Mouse (Mus musculus) heart, adult 2 months (tissue): ENCODE measurements around the gene Itgb7. TPM values are rescaled to one million over a fixed set of nuclear protein-coding genes. Genes with fewer than 3 reads are reported as not detected.

Experiments
- DNase-seq, 2 experiments: peaks; one replicate each; pipeline ENCODE4 v3.0.0; 2021
- H3K27ac ChIP-seq: fragments of 200-600 bp; 2 replicates; pipeline ENCODE4 v1.8.1; 2022
- H3K27me3 ChIP-seq: fragments of 200-500 bp; 2 replicates; pipeline ENCODE4 v1.6.1; 2012; ENCODE audit warnings: mild to moderate bottlenecking, low read length, inconsistent platforms, mixed read lengths; ENCODE audit not compliant: control insufficient read depth, insufficient read depth
- H3K36me3 ChIP-seq: fragments of 200-500 bp; 2 replicates; pipeline ENCODE4 v1.6.1; 2012; ENCODE audit warnings: low read length, inconsistent platforms; ENCODE audit not compliant: control insufficient read depth, insufficient read depth
- H3K4me1 ChIP-seq: fragments of 200-500 bp; 2 replicates; pipeline ENCODE4 v1.6.1; 2011; ENCODE audit warnings: low read length; ENCODE audit not compliant: control insufficient read depth, insufficient read depth
- H3K4me3 ChIP-seq: fragments of 200-600 bp; 2 replicates; pipeline ENCODE4 v1.8.1; 2022
- H3K79me2 ChIP-seq: fragments of 200-500 bp; replicated peaks from 2 replicates; pipeline ENCODE4 v1.6.1; 2012; ENCODE audit warnings: mild to moderate bottlenecking, inconsistent platforms, low read length, moderate library complexity, mixed read lengths; ENCODE audit not compliant: control insufficient read depth, insufficient read depth
- H3K9ac ChIP-seq: fragments of 200-500 bp; 2 replicates; pipeline ENCODE4 v1.6.1; 2012; ENCODE audit warnings: low read depth, mild to moderate bottlenecking, control low read depth, inconsistent platforms, low read length, mixed read lengths
- CTCF ChIP-seq: fragments of 200-600 bp; IDR thresholded peaks from 2 replicates; pipeline ENCODE4 v1.8.1; 2022; ENCODE audit warnings: antibody characterized with exemption, mild to moderate bottlenecking, moderate library complexity
- EP300 ChIP-seq: fragments of 200-500 bp; IDR thresholded peaks from 2 replicates; pipeline ENCODE4 v1.6.1; 2011; ENCODE audit warnings: low read depth, low read length, control low read depth; ENCODE audit not compliant: insufficient read depth
- POLR2A ChIP-seq: fragments of 200-500 bp; IDR thresholded peaks from 2 replicates; pipeline ENCODE4 v1.6.1; 2011; ENCODE audit warnings: mild to moderate bottlenecking, low read depth, low read length, control low read depth; ENCODE audit not compliant: insufficient read depth
- WGBS: fragments of 180-500 bp; shearing (Covaris S2); methylation state at CpG from one replicate; pipeline ENCODE4 v1.1.7; 2018; 5-methylcytosine and 5-hydroxymethylcytosine counted together
- intact Hi-C: fragments of 180-260 bp; cut with DNase I; formaldehyde crosslinking; loops from one replicate; pipeline ENCODE4 v1.15.1; 2025
- polyA plus RNA-seq: library from polyadenylated mRNA; depleted of rRNA; stranded (reverse); fragments of >200 nt; gene quantifications from 2 replicates; pipeline ENCODE4 v1.2.3, GENCODE M21; 2012
- total RNA-seq, 2 experiments: library from RNA; stranded (reverse); gene quantifications; 2 replicates each; pipeline ENCODE4 v1.2.3; 2021

Gene Itgb7
- total and polyA plus RNA-seq, 3 experiments = 1.5 to 4.6 (median 2.0) TPM

DNA sequence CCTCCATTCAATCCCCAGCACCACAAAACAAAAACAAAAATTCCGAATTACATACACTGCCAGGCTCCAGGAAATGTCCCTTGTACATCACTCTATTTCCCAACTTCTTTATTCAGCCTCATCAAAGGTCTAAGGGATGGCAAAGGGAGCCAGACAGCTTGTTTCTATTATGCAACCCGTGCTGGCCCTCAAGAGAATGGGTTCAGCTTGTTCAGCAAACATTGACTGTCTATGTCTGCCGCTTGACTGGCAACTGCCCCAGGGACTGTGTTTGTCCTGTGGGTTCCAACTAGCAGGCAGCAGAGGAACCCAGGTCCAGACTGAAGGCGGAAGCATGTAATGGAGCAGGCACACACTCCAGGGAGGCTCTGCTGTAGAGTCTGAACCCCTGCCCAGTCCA is 32.9 kb downstream of the Itgb7 start:
- no peak for TF ChIP-seq POLR2A
- no peak for TF ChIP-seq CTCF
- TF ChIP-seq EP300 = no peak
- DNase-seq = no peak
- WGBS = 80% methylated on average over 4 of the region's 4 CpGs

DNA sequence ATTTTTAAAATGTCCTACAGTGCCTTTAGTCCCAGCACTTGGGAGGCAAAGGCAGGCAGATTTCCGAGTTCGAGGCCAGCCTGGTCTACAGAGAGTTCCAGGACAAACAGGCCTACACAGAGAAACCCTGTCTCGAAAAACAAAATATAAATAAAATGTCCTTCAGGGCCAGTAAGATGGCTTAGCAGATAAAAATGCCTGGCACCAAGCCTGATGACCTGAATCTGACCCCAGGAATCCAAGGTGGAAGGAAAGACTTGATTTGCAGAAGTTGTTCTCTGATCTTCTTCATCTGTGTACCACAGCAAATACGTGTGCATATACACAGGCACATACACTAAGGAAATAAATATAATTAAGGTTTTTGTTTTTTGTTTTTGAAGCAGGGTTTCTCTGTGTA is 36.4 kb downstream of the Itgb7 start:
- Histone ChIP-seq H3K27ac (no peak overlapping the region), H3K36me3 (no peaks in the 10 kb centered on the region), H3K79me2 (no peaks in the 10 kb centered on the region), H3K4me3 (no peak overlapping the region), H3K9ac (no peak overlapping the region), H3K27me3 (no peaks in the 10 kb centered on the region), H3K4me1 (no peaks in the 10 kb centered on the region; the same call in 1 of the 2 replicates)
- 49% methylated on average over 4 of the region's 4 CpGs for WGBS
- no peak for DNase-seq
- TF ChIP-seq EP300 (no peak), CTCF (no peak), POLR2A (no peak)
- intact Hi-C loops = no loop called here

More for the DNA sequence above, 32.9 kb downstream of the Itgb7 start:
- no peaks in the 10 kb centered on the region for H3K27me3 ChIP-seq
- no peaks in the 10 kb centered on the region for H3K4me1 ChIP-seq
- H3K27ac ChIP-seq = no peak overlapping the region
- H3K79me2 ChIP-seq = no peaks in the 10 kb centered on the region
- no peak overlapping the region for H3K4me3 ChIP-seq
- no peak overlapping the region for H3K9ac ChIP-seq
- H3K36me3 ChIP-seq = peaks cover 2% of the 10 kb centered on the region
- intact Hi-C loops = no loop called here

- no peaks in the 10 kb centered on the region for H3K79me2 ChIP-seq
- DNase-seq = no peak
- no peak overlapping the region for H3K9ac ChIP-seq
- H3K4me1 ChIP-seq = no peaks in the 10 kb centered on the region; the same call in 1 of the 2 replicates
- H3K4me3 ChIP-seq = no peak overlapping the region
- H3K27ac ChIP-seq = no peak overlapping the region
- intact Hi-C loops = no loop called here
- TF ChIP-seq EP300 (no peak), POLR2A (no peak), CTCF (no peak)
- H3K36me3 ChIP-seq = no peaks in the 10 kb centered on the region
- WGBS = 79% methylated on average over 4 of the region's 4 CpGs
- no peaks in the 10 kb centered on the region for H3K27me3 ChIP-seq
These were observed 37.3 kb downstream of the Itgb7 start for GRCm38 (mm10) chr15:102194439-102194838.

DNA sequence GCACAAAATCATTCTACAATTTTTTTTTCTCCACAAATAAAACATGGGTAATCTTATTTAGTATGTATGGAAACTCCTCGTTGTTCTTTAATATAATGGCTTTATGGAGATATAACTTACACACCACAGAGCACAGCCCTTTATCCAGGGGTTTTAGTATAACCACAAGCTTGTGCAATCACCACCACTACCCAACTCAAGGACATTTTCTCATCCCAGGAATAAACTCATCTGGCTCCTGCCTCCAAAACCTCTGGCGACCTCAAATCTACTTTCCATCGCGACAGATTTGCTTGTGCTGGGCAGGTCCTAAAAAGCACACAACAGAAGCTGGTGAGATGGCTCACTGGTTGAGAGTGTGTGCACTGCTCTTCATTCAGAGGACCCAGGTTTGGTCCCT is 38.1 kb downstream of the Itgb7 start:
- WGBS = 70% methylated on average over 4 of the region's 4 CpGs
- TF ChIP-seq CTCF (no peak), POLR2A (no peak), EP300 (no peak)

DNA sequence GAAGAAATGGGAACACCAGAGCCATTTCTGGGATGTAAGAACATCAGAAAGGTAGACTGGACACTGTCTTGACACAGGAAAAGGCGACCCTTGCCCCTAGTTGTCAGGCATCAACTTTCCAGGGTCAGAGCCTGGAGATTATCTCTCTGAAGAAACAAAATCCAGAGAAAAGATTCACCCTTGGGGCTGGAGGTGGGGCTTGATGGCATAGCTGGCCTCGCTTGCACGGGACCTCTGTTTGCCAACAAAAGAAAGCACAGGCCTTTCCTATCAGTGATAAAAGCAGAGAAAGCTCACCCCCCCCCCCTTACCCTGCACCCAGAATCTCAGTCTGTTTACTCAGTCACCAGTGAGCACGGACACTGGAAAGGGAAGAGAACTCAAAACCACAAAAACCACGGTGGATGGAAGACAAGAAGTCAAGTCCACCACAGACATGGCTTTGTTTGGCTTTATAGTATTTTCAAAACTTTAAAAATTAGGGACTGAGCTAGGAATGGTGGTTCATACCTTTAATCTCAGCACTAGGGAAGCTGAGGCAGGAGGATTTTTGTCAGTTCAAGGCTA is 38.8 kb downstream of the Itgb7 start:
- Histone ChIP-seq H3K4me1 (no peaks in the 10 kb centered on the region; the same call in 1 of the 2 replicates), H3K27ac (peak overlapping the region; percentile 28; the same call in 1 of the 2 replicates), H3K9ac (no peak overlapping the region), H3K4me3 (no peak overlapping the region), H3K79me2 (no peaks in the 10 kb centered on the region), H3K27me3 (no peaks in the 10 kb centered on the region), H3K36me3 (no peaks in the 10 kb centered on the region)
- TF ChIP-seq POLR2A = no peak
- no peak for TF ChIP-seq EP300
- no peak for TF ChIP-seq CTCF
- intact Hi-C loops = no loop called here
- DNase-seq = no peak
- WGBS = 51% methylated on average over 5 of the region's 5 CpGs

More for the DNA sequence above, 38.1 kb downstream of the Itgb7 start:
- no peak for DNase-seq
- no peak overlapping the region for H3K27ac ChIP-seq
- H3K4me1 ChIP-seq = no peaks in the 10 kb centered on the region; the same call in 1 of the 2 replicates
- no peaks in the 10 kb centered on the region for H3K79me2 ChIP-seq
- H3K4me3 ChIP-seq = no peak overlapping the region
- H3K27me3 ChIP-seq = no peaks in the 10 kb centered on the region
- H3K36me3 ChIP-seq = no peaks in the 10 kb centered on the region
- intact Hi-C loops = no loop called here
- H3K9ac ChIP-seq = no peak overlapping the region

DNA sequence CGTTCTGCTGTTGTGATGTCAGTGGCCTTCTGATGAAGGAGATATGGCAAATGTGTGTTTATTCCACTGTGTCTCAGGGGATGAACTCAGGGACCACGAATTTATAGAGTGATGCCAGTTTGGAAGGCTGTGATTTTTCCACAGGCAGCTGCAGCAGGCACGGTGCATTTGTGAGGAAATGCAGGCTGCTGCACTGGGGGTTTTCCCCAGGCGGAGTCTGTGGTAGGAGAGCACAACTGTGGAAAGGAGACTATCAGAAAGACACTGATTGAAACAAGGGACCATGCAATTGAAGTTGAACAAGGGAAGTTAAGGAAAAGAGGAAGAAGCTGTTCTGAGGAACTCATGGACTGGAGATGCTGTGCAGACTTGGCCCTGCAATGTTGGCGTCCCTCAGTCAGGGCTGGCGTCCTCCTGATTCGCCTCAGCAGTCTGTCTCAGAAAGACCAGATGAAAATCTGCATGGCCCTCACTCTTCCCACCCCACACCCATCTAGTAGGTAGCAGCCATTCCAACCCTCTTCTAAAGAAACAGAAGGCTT is 39.4 kb downstream of the Itgb7 start:
- peak overlapping the region; percentile 28; the same call in 1 of the 2 replicates for H3K27ac ChIP-seq

More for the DNA sequence above, 39.4 kb downstream of the Itgb7 start:
- intact Hi-C loops = no loop called here
- Histone ChIP-seq H3K4me3 (no peak overlapping the region), H3K36me3 (no peaks in the 10 kb centered on the region), H3K9ac (no peak overlapping the region), H3K4me1 (no peaks in the 10 kb centered on the region; the same call in 1 of the 2 replicates), H3K27me3 (no peaks in the 10 kb centered on the region), H3K79me2 (no peaks in the 10 kb centered on the region)
- DNase-seq = no peak
- TF ChIP-seq POLR2A = no peak
- 58% methylated on average over 7 of the region's 7 CpGs for WGBS
